Mouse (Mus musculus) cerebellum, postnatal 36 days (tissue): ENCODE data around the gene Actr3.

ENCODE experiments used
- DNase-seq, 2 experiments: peaks; one replicate each; pipeline ENCODE4 v3.0.0; 2021 to 2022; ENCODE audit warnings: mixed read lengths in 2 of 2

The Actr3 gene

GRCm38 (mm10) chr1:125350843-125351242 is 84.7 kb downstream of the Actr3 start:
- no peak for DNase-seq

- no peak for DNase-seq
Observed at GRCm38 (mm10) chr1:125345854-125346253, 89.7 kb downstream of the Actr3 start.

- DNase-seq, result no peak
Observed at GRCm38 (mm10) chr1:125345448-125345847, 90.1 kb downstream of the Actr3 start.

DNA sequence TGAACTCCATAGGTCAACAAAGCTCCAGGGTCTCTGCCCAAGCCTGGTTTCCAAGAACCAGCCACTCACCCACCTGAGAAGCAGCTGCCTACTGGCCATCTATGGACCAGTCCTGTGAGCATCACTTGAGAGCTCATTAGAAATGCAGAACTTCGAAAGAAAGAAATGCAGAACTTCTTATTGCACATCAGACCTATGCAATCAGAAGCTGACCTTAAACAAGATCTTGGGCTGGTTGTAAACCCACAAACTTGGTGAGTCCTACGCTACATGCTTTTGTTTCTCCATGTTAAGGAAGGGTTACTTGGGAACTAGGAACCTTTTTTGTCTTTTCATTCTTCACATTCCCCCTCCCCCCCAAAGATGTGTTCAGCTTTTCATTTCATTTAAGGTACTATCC is 92.4 kb downstream of the Actr3 start:
- DNase-seq, result no peak
